Mouse (Mus musculus) megakaryocyte-erythroid progenitor cell, adult 5-6 weeks (primary cell): ENCODE measurements around the gene Fgfr2. TPM values are rescaled to one million over a fixed set of nuclear protein-coding genes. Genes with fewer than 3 reads are reported as not detected.
"Not testable (repeated sequence)": the region's sequence is repeated elsewhere in the genome, so short reads cannot be mapped to it uniquely, and the experiment has no call there.

ENCODE experiments used
- ATAC-seq: replicated peaks from 2 replicates; pipeline ENCODE4 v1.8.0; 2016; ENCODE audit warnings: mild to moderate bottlenecking, inconsistent platforms; ENCODE audit not compliant: severe bottlenecking, poor library complexity, low FRiP score, low TSS enrichment
- total RNA-seq, 2 experiments: library from RNA; stranded (forward) in 1 of 2; stranded (reverse) in 1 of 2; fragments of 200-1000, 215-1000 nt in 1 of 2; fragments of >200 nt in 1 of 2; fragmentation: Nextera tagmentation in 1 of 2; gene quantifications; 2 replicates each; pipeline ENCODE4 v1.2.3; 2014 to 2017

Fgfr2 gene
- total RNA-seq, 2 experiments from 2014 or later, result not detected

DNA sequence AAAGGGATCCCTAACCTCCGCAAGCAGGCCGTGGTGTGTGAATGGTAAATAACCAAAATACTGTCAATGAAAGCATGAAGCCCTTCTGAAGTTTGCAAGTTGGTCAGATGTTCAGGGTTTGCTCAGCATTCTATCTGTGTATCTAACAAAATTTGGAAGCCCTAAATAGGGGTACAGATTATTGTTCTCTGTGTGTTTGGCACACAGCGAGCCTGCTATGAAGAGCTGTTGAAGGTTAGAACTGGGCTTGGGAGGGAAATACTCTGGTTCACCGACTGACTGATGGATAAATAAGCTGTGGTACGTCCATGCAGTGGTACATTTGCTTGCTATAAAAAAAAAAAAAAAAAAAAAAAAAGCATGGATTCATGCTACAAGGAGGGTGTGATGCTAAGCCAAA, 1651.6 kb downstream of the Fgfr2 start:
- no peak for ATAC-seq

DNA sequence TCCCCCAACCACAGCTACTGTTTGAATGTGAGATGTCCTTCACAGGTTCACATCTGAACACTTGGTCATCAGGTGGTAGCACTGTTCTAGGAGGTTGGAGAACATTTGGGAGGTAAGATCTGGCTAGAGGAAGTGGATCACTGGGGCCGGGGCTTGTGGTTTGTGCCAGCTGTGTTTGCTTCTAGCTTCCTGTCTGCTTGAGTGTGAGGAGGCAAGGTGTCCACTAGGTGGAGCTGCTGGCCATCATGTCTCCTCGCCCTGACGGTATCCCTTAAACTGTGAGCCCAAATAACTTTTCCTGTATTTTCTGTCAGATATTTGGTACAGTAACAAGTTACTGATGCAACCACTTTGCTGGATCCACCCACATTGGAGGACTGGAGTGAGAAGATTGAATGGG, 1653.6 kb downstream of the Fgfr2 start:
- peak; percentile 59 for ATAC-seq

DNA sequence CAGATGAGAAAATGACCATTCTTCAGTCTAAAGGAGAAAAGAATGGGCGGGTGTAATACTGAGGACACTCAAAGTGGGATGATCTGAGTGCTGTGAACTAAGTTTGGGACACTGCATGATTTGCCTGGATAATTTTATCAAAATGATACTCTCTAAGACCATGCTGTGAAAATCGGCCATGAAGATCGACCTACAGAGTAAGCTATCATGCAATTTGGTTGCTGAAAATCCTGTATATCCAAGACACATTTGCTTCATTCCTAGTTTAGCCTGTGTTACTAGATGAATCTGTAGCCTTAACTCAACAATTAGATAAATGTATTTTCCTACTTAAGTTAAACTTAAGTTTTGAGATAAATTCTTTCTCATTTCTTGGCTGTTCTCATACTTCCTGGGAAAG, 1655.8 kb downstream of the Fgfr2 start:
- ATAC-seq, result no peak

DNA sequence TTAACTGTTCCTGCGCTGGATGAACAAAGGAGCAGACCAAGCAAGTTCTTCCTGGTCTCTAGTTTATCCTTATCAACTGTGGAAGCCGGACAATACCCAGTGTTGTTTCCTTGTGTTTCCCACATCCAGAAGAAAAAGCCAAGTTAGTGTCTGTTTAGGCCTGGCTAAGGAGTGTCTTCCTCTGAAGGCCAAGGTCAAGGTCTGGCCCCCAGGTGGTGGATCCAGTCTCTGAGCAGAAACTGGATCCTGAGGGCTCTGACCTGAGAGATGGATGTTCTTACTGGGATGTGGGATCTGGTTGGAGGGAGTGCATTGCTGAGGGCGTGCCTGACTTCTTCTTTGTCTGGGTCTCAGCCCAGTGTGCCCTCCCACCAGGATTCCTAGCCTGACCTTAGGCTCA, 1657.4 kb downstream of the Fgfr2 start:
- ATAC-seq, result no peak

DNA sequence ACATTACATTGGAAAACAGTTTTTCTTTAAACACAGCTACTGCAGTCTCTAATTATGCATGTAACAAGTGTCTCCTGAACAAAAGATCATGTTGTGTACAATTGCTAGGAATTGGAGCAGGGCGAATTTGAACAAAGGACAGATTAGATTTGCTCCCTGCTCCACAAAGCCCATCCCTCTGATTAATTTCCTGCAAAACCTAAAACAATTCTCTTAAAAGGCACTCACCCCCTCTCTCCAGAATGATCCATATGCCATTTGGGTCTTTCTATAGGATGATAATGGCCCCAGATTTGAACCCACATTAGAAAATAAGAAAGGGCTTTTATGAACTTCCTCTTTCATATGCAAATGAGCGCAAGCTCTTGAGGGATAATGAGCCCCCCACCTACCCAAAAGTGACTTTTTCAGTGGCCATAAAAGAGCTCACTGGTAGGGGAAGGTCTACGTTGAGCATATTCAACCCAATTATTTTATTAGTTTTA, 1658.0 kb downstream of the Fgfr2 start:
- no peak for ATAC-seq

- ATAC-seq, result no peak
Measured at GRCm38 (mm10) chr7:131456714-131457113, 1666.4 kb downstream of the Fgfr2 start.

DNA sequence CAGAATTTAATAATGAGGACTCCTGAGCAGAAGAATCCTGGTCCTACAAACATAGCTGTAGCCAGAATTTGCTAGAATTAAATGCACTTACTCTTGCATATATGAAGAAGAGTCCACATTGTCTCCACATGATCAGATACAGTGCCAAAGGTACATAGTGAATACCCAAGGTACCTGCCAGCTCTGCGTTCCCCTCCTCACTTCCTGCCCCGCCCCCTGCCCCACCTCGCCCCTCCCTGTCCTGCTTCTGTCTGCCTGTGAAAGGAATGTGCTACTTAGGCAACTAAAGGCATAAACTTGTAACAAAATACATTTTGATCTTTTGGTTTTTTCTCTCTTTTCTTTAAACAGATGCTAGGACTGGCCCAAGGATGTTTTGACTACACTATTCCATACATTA, 1686.1 kb downstream of the Fgfr2 start:
- no peak for ATAC-seq

DNA sequence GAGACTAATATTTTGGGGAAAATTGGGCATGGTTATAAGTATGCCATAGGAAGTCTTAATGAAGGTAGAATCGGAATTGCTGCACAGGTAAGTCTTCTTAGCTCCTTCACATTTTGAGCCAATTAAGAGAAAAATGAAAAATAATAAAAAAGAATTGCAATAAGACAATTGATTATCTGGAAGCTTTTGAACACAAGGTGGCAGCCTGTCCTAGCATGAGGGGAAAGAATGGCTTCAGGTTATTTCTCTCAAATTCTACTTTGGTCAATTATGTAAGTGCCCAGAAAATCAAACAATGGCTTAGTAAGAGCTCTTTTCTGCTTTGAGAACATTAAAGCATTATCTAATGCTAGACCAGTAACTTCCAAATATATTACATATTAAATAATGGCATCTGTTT, 1688.9 kb downstream of the Fgfr2 start:
- no peak for ATAC-seq

GRCm38 (mm10) chr7:131432244-131432643, 1690.9 kb downstream of the Fgfr2 start:
- ATAC-seq, result peak; percentile 68; the same call in 1 of the 2 replicates

GRCm38 (mm10) chr7:131427331-131427730, 1695.8 kb downstream of the Fgfr2 start:
- no peak for ATAC-seq

- peak; percentile 100 for ATAC-seq
Measured at GRCm38 (mm10) chr7:131424912-131425311, 1698.2 kb downstream of the Fgfr2 start.

DNA sequence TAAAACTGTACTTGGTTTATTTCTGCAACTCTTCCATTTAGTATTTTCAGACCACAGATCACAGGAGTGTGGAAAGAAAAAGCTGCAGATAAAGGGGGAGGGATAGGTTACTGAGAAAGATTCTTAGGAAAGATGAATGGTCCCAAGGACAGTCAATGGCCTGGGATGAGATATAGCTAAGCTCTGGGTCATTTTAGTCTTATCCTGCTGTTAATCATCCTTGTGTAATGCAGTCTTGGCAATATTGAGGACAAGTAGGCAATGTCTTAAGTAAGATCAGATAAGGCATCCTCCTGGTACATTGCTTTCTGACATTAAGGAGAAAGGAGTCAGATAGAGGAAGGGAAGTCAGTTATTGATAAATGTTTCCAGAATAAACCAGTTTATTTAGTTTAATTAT, 1705.5 kb downstream of the Fgfr2 start:
- ATAC-seq, result no peak

DNA sequence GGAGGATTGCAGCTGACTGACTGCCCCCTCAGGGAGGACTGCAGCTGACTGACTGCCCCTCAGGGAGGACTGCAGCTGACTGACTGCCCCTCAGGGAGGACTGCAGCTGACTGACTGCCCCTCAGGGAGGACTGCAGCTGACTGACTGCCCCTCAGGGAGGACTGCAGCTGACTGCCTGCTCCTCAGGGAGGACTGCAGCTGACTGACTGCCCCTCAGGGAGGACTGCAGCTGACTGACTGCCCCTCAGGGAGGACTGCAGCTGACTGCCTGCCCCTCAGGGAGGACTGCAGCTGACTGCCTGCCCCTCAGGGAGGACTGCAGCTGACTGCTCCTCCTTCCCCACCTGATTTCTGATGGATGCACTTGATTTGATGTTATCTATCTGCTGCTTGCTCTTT, 1706.4 kb downstream of the Fgfr2 start:
- not testable (repeated sequence) for ATAC-seq

- no peak for ATAC-seq
Measured at GRCm38 (mm10) chr7:131411941-131412270, 1711.2 kb downstream of the Fgfr2 start.

GRCm38 (mm10) chr7:131411221-131411940, 1711.8 kb downstream of the Fgfr2 start:
- no peak for ATAC-seq

GRCm38 (mm10) chr7:131410416-131411058, 1712.6 kb downstream of the Fgfr2 start, which contains the start of the genes Ikzf5 and Acadsb:
Gene Ikzf5 (minus strand): TSS chr7:131410521.
Gene Acadsb (plus strand): TSS chr7:131410601.
- ATAC-seq, result peak; percentile 97

GRCm38 (mm10) chr7:131409988-131410385, 1713.2 kb downstream of the Fgfr2 start:
- peak; percentile 46 for ATAC-seq

DNA sequence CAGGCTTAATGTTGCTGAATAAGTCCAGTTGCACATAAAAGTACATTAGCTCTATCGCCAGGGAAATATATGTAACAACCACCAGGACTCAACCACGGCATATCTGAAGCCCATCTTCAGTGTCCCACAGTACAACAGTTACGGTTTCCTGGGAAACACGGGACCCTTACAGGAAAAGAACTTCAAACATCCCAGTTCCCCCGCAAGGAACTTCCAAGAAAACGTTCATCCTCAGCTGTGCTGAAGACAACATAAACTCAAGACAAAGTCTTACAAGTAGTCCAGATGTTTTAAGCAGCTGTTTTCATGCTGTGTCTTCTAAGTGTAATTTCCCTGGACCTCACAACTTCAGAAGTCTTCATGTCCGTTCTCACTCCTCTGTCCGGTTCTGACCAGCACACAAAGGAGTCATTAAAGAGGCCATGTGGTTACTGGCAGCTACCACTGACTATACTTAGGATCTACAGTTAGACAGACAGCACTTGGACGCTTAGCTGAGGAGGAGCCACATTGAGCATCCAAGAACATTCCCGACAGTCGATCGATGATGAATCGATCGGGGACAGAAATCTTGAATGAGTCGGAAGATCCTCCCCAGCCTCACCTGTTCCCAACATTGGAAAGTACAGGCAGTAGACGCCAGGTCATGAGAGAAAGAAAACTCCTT, 1713.7 kb downstream of the Fgfr2 start:
- 0 out of 2 replicates have a peak, but pooled peaks have one; percentile 29 for ATAC-seq

DNA sequence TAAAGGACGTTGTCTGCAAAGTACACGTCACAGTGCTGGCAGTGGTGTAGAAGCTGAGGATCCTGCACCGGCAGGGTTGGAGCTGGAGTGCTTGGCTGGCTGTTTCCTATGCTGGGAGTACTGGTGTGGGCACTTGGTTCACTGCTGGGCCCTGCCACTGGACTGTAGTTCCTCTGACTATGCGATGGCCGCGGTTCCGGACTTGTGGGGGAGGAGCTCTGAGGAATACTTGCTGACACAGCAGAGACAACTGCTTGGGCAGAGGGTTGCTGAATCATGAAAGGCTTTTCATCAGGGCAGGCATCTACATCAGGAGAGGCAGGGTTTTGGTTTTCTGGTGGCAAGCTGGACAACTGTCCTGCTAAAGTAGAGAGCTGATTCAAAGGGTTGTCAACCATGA, 1731.4 kb downstream of the Fgfr2 start:
- ATAC-seq, result not testable (repeated sequence)

DNA sequence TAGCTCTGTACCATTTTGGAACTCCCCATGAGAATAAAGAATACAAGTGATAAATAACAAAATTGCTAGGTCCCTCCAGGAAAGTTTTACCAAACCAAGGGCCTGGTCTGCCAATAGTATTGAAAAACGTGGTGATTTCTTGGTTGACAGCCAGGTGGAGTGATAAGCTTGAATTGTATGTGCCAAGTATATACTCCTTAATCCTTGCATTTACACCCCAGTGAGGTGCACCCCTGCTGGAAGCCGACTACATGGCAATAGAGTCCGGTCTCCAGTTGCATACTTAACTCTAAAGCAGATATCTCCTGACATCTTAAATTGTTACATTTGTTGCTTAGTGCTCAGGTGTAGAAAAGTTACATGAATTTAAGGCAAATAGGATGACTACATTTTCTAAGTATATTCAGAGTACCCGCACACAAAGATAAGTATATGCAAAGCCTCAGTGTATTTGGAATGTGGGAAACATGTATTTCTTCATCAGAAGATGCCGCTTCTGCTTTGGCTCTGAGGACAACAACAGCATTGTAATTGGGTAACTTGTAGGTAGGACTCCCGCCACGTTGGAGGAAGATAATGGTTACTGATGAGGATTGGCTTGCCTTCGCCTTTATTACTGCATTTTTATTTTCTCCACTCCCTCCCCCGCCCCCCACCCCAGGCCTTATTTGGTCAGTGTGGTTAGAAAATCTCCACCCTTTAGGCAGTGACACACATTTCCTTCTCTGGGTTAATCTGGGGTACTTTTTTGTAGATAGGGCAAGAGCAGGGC, 1751.1 kb downstream of the Fgfr2 start:
- peak; percentile 55 for ATAC-seq
